Mouse (Mus musculus) spleen, adult 2 months (tissue): ENCODE data around the gene Ifitm7.

Experiments used
- CTCF ChIP-seq: fragments of 200-500 bp; IDR thresholded peaks from 2 replicates; pipeline ENCODE4 v1.5.1; 2011; ENCODE audit warnings: mild to moderate bottlenecking, inconsistent platforms; ENCODE audit not compliant: insufficient read depth, insufficient read length, insufficient replicate concordance; ENCODE audit errors: extremely low read depth
- POLR2A ChIP-seq: fragments of 200-500 bp; IDR thresholded peaks from 2 replicates; pipeline ENCODE4 v1.6.1; 2011; ENCODE audit warnings: low read depth, low read length, inconsistent platforms

GRCm38 (mm10) chr16:13940139-13940846 is 46.4 kb downstream of the Ifitm7 start:
- no peak for TF ChIP-seq CTCF
- no peak for TF ChIP-seq POLR2A
